Mouse (Mus musculus): Measurements from ENCODE around the gene Cops6. TPM values are rescaled to one million over a fixed set of nuclear protein-coding genes. Genes with fewer than 3 reads are reported as not detected.
A peak's percentile ranks its signal among the peaks of the same experiment; 100 is the strongest.

The Cops6 gene
- total and polyA plus RNA-seq, 3 experiments, result 80.6 to 205 (median 88.4) TPM

GRCm38 (mm10) chr5:138155443-138155976 is 5.4 kb upstream of the Cops6 start, which contains the start of gene Zfp113 (continued):
- TF ChIP-seq JUND (conservative IDR thresholded peaks at IDR 0.05; ENCODE audit: low read depth, low read length) (0 out of 2 replicates have a peak, but pooled peaks have one; percentile 20), GABPA (IDR thresholded peaks at IDR 0.05; ENCODE audit: insufficient replicate concordance, low read depth, low read length) (peak; percentile 91), E2F4 (IDR thresholded peaks at IDR 0.05; ENCODE audit: insufficient replicate concordance, low read depth, low read length) (no peak), MAX (IDR thresholded peaks at IDR 0.05; ENCODE audit: low read length) (peak; percentile 78), PAX5 (IDR thresholded peaks at IDR 0.05; ENCODE audit: low read length) (no peak), USF2 (conservative IDR thresholded peaks at IDR 0.05; ENCODE audit: low read depth, low read length) (no peak), ETS1 (conservative IDR thresholded peaks at IDR 0.05; ENCODE audit: low read depth, low read length) (peak; percentile 44; the same call in 1 of the 2 replicates), USF1 (IDR thresholded peaks at IDR 0.05; ENCODE audit: low read depth, low read length) (no peak), ZC3H11A (IDR thresholded peaks at IDR 0.05; ENCODE audit: low read depth, low read length) (no peak), ZMIZ1 (IDR thresholded peaks at IDR 0.05; ENCODE audit: low read depth, low read length) (peak; percentile 39), CHD2 (IDR thresholded peaks at IDR 0.05; ENCODE audit: low read length) (peak; percentile 78; the same call in 1 of the 2 replicates), ZKSCAN1 (IDR thresholded peaks at IDR 0.05; ENCODE audit: borderline replicate concordance, low read depth, low read length) (no peak), HCFC1 (IDR thresholded peaks at IDR 0.05; ENCODE audit: low read depth, low read length) (peak; percentile 95), MAFK (IDR thresholded peaks at IDR 0.05; ENCODE audit: insufficient replicate concordance, low read length) (no peak), CTCF (conservative IDR thresholded peaks at IDR 0.05 in 1 of 2, IDR thresholded peaks at IDR 0.05 in 1 of 2; ENCODE audit: low read depth in 2 of 2, low read length in 2 of 2) (peak; percentile 20 to 90; a peak in 2 of 4 replicates), ZNF384 (IDR thresholded peaks at IDR 0.05; ENCODE audit: low read depth, low read length) (no peak; the same call in 1 of the 2 replicates), RAD21 (IDR thresholded peaks at IDR 0.05; ENCODE audit: low read depth, low read length) (peak; percentile 28), MYC (IDR thresholded peaks at IDR 0.05; ENCODE audit: low read depth, low read length) (peak; percentile 68; the same call in 1 of the 2 replicates)

GRCm38 (mm10) chr5:138160224-138160762 is 578 bp upstream of the Cops6 start:
- no peak for DNase-seq (ENCODE audit: extremely low read depth)
- H3K27me3 ChIP-seq (replicated peaks), result no peaks in the 10 kb centered on the region
- H3K36me3 ChIP-seq (replicated peaks in 1 of 2; ENCODE audit: control insufficient read depth in 1 of 2, insufficient read depth in 1 of 2, low read length in 1 of 2), result peaks cover 29 to 32% of the 10 kb centered on the region in 2 experiments
- H3K9ac ChIP-seq (ENCODE audit: insufficient read depth, low read depth), result peak overlapping the region; percentile 62; the same call in 1 of the 2 replicates
- TF ChIP-seq UBTF (IDR thresholded peaks at IDR 0.05; ENCODE audit: low read depth, low read length) (no peak), ZMIZ1 (IDR thresholded peaks at IDR 0.05; ENCODE audit: low read depth, low read length) (no peak), ZC3H11A (IDR thresholded peaks at IDR 0.05; ENCODE audit: low read depth, low read length) (no peak), JUND (conservative IDR thresholded peaks at IDR 0.05; ENCODE audit: low read depth, low read length) (no peak), BHLHE40 (IDR thresholded peaks at IDR 0.05; ENCODE audit: low read depth, low read length) (no peak), CHD2 (IDR thresholded peaks at IDR 0.05; ENCODE audit: low read length) (peak; percentile 48)
- H3K4me1 ChIP-seq (ENCODE audit: control insufficient read depth in 1 of 2, insufficient read depth in 2 of 2), result peaks cover 0 to 22% of the 10 kb centered on the region in 2 experiments; a peak in 2 of 4 replicates
- H3K4me3 ChIP-seq (replicated peaks in 1 of 3; ENCODE audit: low read depth in 2 of 3, low read length in 2 of 3, poor library complexity in 1 of 3), result peak overlapping the region in 2 of 3 experiments; percentile 54 to 90
- in situ Hi-C loops (cut with MboI; ENCODE audit: low pct_ligation_motif_present, low pct_unique_long_range_greater_than_20kb, low sequenced_read_pairs) (loop anchor here (5.0 kb wide), 1 partner anchor 53 kb away; no protein-coding TSS in a partner anchor), dilution Hi-C loops (cut with MboI; ENCODE audit: extremely low pct_ligation_motif_present, extremely low pct_unique_long_range_greater_than_20kb, low sequenced_read_pairs) (no loop called here)
- peaks cover 8% of the 10 kb centered on the region; the same call in 1 of the 2 replicates for H3K79me2 ChIP-seq (replicated peaks; ENCODE audit: control insufficient read depth, extremely low read depth, insufficient read depth, poor library complexity, severe bottlenecking)
- peak overlapping the region; percentile 48; the same call in 1 of the 2 replicates for H3K4me2 ChIP-seq (ENCODE audit: insufficient read depth, low read depth, poor library complexity, severe bottlenecking)
- H3K9me3 ChIP-seq (replicated peaks; ENCODE audit: low read length), result no peaks in the 10 kb centered on the region
- H3K27ac ChIP-seq (ENCODE audit: insufficient read depth, low read depth), result no peak overlapping the region
